Mouse (Mus musculus) layer of hippocampus, adult 2 months (tissue): ENCODE results near the gene Gm13283. TPM values are rescaled to one million over a fixed set of nuclear protein-coding genes. Genes with fewer than 3 reads are reported as not detected.
"Not testable (repeated sequence)": the region's sequence is repeated elsewhere in the genome, so short reads cannot be mapped to it uniquely, and the experiment has no call there.

Source experiments
- DNase-seq, 2 experiments: peaks; one replicate each; pipeline ENCODE4 v3.0.0; 2022; ENCODE audit warnings: low spot score in 2 of 2
- H3K27ac ChIP-seq: fragments of 200-600 bp; 2 replicates; pipeline ENCODE4 v1.8.1; 2022
- H3K4me3 ChIP-seq: fragments of 200-600 bp; 2 replicates; pipeline ENCODE4 v1.8.1; 2022; ENCODE audit warnings: mild to moderate bottlenecking
- CTCF ChIP-seq: fragments of 200-600 bp; conservative IDR thresholded peaks from 2 replicates; pipeline ENCODE4 v1.8.1; 2022; ENCODE audit warnings: antibody characterized with exemption, mild to moderate bottlenecking, moderate library complexity
- long read RNA-seq, 2 experiments: library from polyadenylated mRNA; stranded (forward); transcript quantifications; one replicate each; pipeline ENCODE4 v2.0.0; 2021; ENCODE audit warnings: borderline mapping rate in 2 of 2
- total RNA-seq, 2 experiments: library from RNA; stranded (reverse); gene quantifications; 2 replicates each; pipeline ENCODE4 v1.2.3; 2021

Gene Gm13283
- total RNA-seq = not detected
- long read RNA-seq, experiment 1 = 0 reads
- long read RNA-seq, experiment 2 = 0 reads

DNA sequence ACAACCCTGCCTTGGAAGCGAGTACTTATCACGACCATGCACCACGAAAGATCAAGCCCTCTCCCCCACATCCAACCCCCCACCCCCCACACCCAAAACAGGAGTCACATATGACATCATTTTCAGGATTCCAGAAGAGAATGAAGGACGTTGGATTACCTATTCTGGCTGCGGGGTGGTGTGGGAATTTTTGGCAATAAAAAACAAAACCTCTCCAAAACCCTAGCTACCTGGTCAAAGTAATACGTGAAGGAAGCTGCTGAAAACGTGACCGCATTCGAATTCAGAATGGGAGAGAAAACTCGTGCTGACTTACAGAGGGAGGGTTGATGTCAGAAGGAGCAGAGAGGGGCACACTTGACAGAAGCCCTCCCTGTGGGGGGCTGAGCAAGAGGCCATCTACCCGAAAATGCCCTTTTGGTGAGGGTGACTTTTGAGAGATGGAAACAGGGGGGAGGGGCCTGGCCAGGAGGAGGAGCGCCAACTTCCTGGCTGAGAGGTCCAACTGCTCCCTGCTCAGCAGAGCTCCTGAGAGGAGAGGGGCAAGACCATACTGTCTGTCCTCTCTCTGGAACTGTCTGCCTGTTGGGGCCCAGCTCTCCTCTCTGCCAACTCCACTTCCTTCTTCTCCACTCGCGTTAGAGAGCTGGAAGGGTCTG is at the start of gene Gm13283:
Gene Gm13283, plus strand, starts transcription at position 510 of the 659 bp plus-strand sequence.
- DNase-seq = peak in 1 of 2 experiments; percentile 13

DNA sequence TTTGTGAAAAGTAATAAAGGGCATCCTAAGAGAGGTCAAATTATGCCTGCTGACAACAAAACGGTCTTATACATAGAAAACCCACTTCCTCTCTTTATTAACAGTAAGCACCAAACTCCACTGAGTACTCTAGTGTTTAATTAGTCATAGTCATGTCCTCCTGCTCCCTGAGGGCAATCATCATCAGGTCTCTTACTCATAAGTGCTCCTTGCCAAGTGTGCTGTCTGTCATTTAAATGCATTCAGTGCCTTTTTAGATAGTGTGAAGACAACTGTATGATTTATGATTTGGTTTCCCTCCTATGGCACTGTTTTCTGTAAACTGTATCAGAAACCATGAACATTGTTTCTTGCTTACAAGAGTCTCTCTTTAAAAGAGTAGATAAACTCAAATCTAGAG is 45.6 kb upstream of the Gm13283 start:
- H3K4me3 ChIP-seq = no peak overlapping the region
- H3K27ac ChIP-seq = no peak overlapping the region
- no peak for DNase-seq
- TF ChIP-seq CTCF = no peak

More for the DNA sequence above, at the start of gene Gm13283:
- H3K4me3 ChIP-seq = peak within 1 kb of the TSS; percentile 30; the same call in 1 of the 2 replicates
- not testable (repeated sequence) for H3K27ac ChIP-seq

- DNase-seq = no peak
- H3K27ac ChIP-seq = no peak overlapping the region
- H3K4me3 ChIP-seq = no peak overlapping the region
- TF ChIP-seq CTCF = no peak
Measured at GRCm38 (mm10) chr4:88715059-88715458, 44.9 kb upstream of the Gm13283 start.

- H3K27ac ChIP-seq = no peak overlapping the region
- DNase-seq = no peak
- no peak for TF ChIP-seq CTCF
- peak overlapping the region; percentile 78 for H3K4me3 ChIP-seq
Measured at GRCm38 (mm10) chr4:88718715-88719114, 41.2 kb upstream of the Gm13283 start.

DNA sequence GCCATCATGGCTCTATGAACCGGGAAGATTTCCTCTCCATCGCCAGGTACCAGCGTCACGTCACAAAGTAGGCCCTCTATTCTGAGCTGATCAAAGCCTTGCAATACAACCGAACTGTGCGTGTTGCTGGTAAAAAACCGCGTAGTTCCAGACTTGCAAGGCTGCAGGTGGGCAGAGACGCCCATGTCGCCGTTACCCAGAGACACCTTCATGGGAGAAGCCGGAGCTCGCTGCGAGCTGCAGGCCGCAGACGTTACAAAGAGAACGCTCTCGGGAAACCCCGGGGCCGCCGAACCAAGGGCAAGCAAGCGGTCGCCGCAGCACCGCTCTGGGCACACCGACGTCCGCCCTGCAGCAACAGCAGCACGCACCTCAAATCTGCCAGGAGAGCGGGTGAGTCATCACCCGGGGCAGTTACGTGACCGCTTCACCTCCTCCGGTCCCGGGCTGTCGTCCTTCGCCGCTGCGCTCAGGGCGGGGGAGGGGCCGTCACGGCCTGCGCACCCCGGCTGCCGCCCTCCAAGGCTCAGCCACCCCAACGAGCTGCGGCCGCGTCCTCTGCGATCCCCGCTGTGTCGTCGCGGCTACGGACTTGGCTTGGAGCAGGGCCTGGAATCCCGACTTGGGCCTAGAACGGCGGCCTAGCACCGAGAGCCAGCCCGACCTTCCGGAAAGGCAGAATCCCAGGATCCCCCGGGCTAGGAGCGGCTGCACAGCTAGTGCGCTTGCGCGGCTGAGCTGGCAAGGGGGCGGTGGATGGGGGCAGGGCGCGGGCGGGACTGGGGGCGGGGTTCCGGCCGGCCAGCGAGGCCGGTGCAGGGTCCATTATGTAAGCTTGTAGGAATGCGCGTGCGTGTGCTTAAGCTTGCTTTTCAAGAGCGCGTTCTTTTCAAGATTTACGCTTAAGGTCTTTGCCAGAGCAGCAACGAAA is 37.9 kb upstream of the Gm13283 start, which contains the start of the genes Gm26566 and Klhl9:
Gene Gm26566, plus strand, starts transcription at position 15 of the 931 bp plus-strand sequence.
Gene Klhl9, minus strand, starts transcription at position 675 of the 931 bp plus-strand sequence.
- peak within 1 kb of the TSS; percentile 78 for H3K4me3 ChIP-seq
- TF ChIP-seq CTCF = no peak
- peak within 1 kb of the TSS; percentile 98 for H3K27ac ChIP-seq
- peak; percentile 88 to 92 for DNase-seq

- DNase-seq = no peak
- TF ChIP-seq CTCF = no peak
- Histone ChIP-seq H3K4me3 (no peak overlapping the region), H3K27ac (no peak overlapping the region)
Measured at GRCm38 (mm10) chr4:88723497-88724090, 36.3 kb upstream of the Gm13283 start.

DNA sequence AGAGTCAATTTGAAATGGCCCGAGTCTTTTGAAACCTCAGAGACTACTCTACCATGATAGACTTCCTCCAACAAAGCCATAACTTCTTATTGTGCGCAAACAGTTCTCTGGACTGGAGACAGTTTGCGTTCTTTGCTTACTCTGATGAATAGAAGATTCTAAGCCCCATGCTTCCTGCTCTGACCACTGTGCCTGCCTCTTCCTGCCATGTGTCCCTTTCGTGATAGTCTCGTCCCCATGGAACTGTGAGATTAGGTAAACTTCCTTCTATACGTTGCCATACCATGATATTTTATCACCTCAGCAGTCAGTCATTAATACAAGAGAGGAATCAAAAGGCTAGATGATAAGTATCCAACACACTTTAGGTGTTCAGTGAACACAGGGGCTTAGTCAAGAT is 33.2 kb upstream of the Gm13283 start:
- no peak overlapping the region for H3K4me3 ChIP-seq
- DNase-seq = no peak

DNA sequence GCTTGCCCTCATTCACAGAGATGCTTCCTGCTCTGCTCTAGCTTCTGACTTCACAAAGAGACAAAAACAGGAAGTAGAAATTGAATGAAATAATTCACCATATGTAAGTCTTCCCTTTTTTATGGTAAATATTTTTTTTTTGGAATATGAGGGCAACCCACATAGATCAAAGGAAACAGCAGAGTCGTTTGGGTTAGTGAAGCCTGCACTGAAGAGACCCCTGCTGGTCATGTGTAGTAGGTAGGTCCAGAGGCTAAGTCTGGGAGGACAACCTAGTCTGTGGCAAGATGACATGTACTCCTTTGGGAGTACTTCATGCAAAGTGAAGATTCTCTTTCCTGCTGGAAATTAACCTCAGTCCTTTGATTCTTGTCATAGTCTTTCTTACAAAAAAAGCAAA is 32.6 kb upstream of the Gm13283 start:
- no peak for DNase-seq
- no peak overlapping the region for H3K4me3 ChIP-seq
- no peak overlapping the region for H3K27ac ChIP-seq
- TF ChIP-seq CTCF = peak; percentile 77

More for the DNA sequence above, 33.2 kb upstream of the Gm13283 start:
- no peak overlapping the region for H3K27ac ChIP-seq
- TF ChIP-seq CTCF = no peak

DNA sequence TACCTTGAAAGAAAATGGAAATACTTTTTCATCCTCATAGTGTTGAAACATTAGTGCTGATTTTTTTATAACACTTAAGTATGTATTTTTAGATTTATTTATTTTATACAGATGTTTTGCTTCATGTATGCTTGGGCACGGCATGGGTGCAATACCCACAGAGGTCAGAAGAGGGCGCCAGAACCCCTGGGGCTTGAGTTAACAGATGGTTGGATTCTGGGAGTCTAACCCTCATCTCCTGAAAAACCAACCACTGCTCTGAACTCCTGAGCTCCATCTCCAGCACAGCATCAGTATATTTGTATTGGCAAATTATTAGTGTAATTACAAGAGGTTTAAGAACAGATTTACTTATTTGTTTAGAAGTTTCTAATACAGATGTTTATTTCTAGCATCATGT is 21.4 kb upstream of the Gm13283 start:
- H3K27ac ChIP-seq = no peak overlapping the region
- DNase-seq = peak in 1 of 2 experiments; percentile 56
- peak; percentile 98 for TF ChIP-seq CTCF
- H3K4me3 ChIP-seq = no peak overlapping the region

- no peak for TF ChIP-seq CTCF
- Histone ChIP-seq H3K27ac (no peak overlapping the region), H3K4me3 (no peak overlapping the region)
- DNase-seq = no peak
Measured at GRCm38 (mm10) chr4:88739036-88739435, 20.9 kb upstream of the Gm13283 start.

GRCm38 (mm10) chr4:88741426-88741825 is 18.5 kb upstream of the Gm13283 start:
- Histone ChIP-seq H3K27ac (no peak overlapping the region), H3K4me3 (no peak overlapping the region)
- DNase-seq = no peak
- no peak for TF ChIP-seq CTCF

DNA sequence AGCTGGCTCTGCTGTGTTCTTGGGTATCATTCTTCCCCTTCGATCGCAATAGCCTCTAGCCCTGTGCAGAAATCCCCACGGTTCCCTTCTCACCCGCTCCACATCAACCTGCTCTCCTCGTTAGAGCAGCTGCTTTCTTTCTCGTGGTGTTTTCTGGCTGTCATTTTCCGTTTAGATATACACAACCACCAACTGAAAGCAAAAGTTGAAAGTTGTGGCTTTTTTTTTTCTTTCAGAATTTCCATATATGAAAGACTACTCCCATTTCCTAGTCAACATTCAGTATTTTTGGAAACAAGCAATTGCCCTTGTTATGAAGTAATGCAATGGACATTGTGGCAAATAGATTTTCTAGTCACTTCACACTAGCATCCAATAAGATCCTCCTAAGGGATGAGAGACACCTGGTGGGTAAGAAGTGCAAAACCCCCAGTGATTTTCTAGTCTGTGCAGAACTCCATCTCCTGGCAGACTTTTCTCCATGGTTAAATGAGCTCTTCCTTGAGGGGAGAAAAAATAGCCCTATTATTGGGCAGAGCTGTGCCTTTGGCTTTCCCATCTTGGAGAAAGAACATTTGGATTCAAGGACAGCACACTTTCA is 17.0 kb upstream of the Gm13283 start:
- TF ChIP-seq CTCF = peak; percentile 56
- DNase-seq = no peak
- Histone ChIP-seq H3K27ac (no peak overlapping the region), H3K4me3 (no peak overlapping the region)
